Mouse (Mus musculus) spleen, adult 12 weeks (tissue): ENCODE results near the gene Dpm1.

ENCODE experiments used
- DNase-seq: peaks from one replicate; pipeline ENCODE4 v3.0.0; 2022; ENCODE audit warnings: low spot score

The Dpm1 gene

GRCm38 (mm10) chr2:168166750-168167460 is 63.5 kb downstream of the Dpm1 start:
- DNase-seq: no peak

GRCm38 (mm10) chr2:168161978-168162377 is 68.4 kb downstream of the Dpm1 start:
- no peak for DNase-seq

GRCm38 (mm10) chr2:168161514-168161971 is 68.8 kb downstream of the Dpm1 start:
- no peak for DNase-seq

GRCm38 (mm10) chr2:168160370-168160930 is 69.9 kb downstream of the Dpm1 start:
- DNase-seq: no peak
